Mouse (Mus musculus) liver, embryonic 14.5 days (tissue): ENCODE measurements around the gene Crybb3. TPM values are rescaled to one million over a fixed set of nuclear protein-coding genes. Genes with fewer than 3 reads are reported as not detected.
"Not testable (repeated sequence)": the region's sequence is repeated elsewhere in the genome, so short reads cannot be mapped to it uniquely, and the experiment has no call there.

Source experiments
- ATAC-seq: fragments of 200-750 bp; cut with Nextera tagmentation; 2 replicates; pipeline ENCODE4 v1.8.0; 2017; ENCODE audit warnings: moderate number of reproducible peaks, mild to moderate bottlenecking, moderate library complexity; ENCODE audit not compliant: insufficient read depth
- DNase-seq, 3 experiments: peaks; one replicate each; pipeline ENCODE4 v3.0.0-alpha.2; 2012 to 2013; ENCODE audit warnings: low read depth in 3 of 3, low spot score in 3 of 3
- H3K27ac ChIP-seq: fragments of 300-500 bp; sonication (generic); 2 replicates; pipeline ENCODE4 v1.5.1; 2014; ENCODE audit warnings: moderate library complexity, mild to moderate bottlenecking, control low read depth, inconsistent platforms
- H3K27me3 ChIP-seq: fragments of 300-500 bp; sonication (generic); 2 replicates; pipeline ENCODE4 v1.6.1; 2014; ENCODE audit warnings: mild to moderate bottlenecking, low read length, moderate library complexity; ENCODE audit not compliant: control insufficient read depth, insufficient read depth
- H3K36me3 ChIP-seq: fragments of 300-500 bp; sonication (generic); replicated peaks from 2 replicates; pipeline ENCODE4 v1.6.1; 2014; ENCODE audit warnings: low read depth; ENCODE audit not compliant: control insufficient read depth, insufficient read depth
- H3K4me1 ChIP-seq, 2 experiments: fragments of 200-500 bp in 1 of 2; fragments of 300-500 bp in 1 of 2; sonication (generic) in 1 of 2; replicated peaks; 2 replicates each; pipeline ENCODE4 v1.6.1; 2012 to 2014; ENCODE audit warnings: antibody characterized with exemption in 1 of 2, inconsistent platforms in 1 of 2, low read length in 1 of 2; ENCODE audit not compliant: control insufficient read depth in 2 of 2, insufficient read depth in 2 of 2
- H3K4me2 ChIP-seq: fragments of 300-500 bp; sonication (generic); 2 replicates; pipeline ENCODE4 v1.6.1; 2014; ENCODE audit warnings: low read depth, mild to moderate bottlenecking, control low read depth, moderate library complexity
- H3K4me3 ChIP-seq, 2 experiments: fragments of 200-500 bp in 1 of 2; fragments of 300-500 bp in 1 of 2; sonication (generic) in 1 of 2; 2 replicates each; pipeline ENCODE4 v1.5.1; 2012 to 2014; ENCODE audit warnings: low read depth in 2 of 2, low read length in 2 of 2, mild to moderate bottlenecking in 2 of 2, control low read depth in 1 of 2, inconsistent platforms in 1 of 2, moderate library complexity in 1 of 2; ENCODE audit not compliant: insufficient read depth in 1 of 2
- H3K9ac ChIP-seq: fragments of 300-500 bp; sonication (generic); replicated peaks from 2 replicates; pipeline ENCODE4 v1.6.1; 2014; ENCODE audit warnings: mild to moderate bottlenecking, control low read depth, moderate library complexity
- H3K9me3 ChIP-seq: fragments of 300-500 bp; sonication (generic); 2 replicates; pipeline ENCODE4 v1.6.1; 2016; ENCODE audit warnings: low read length, mixed read lengths; ENCODE audit not compliant: control insufficient read depth
- CTCF ChIP-seq: IDR thresholded peaks from 2 replicates; pipeline ENCODE4 v1.5.1; 2016; ENCODE audit warnings: antibody characterized with exemption, low read depth, control low read depth
- EP300 ChIP-seq: IDR thresholded peaks from 2 replicates; pipeline ENCODE4 v1.6.1; 2016; ENCODE audit warnings: antibody characterized with exemption, low read depth
- WGBS: fragments of 180-500 bp; shearing (Covaris S2); extraction: QIAGEN DNeasy Blood & Tissue Kit; methylation state at CpG from one replicate; pipeline ENCODE4 v1.1.7; 2014; ENCODE audit not compliant: insufficient replicate concordance; 5-methylcytosine and 5-hydroxymethylcytosine counted together
- polyA plus RNA-seq, 2 experiments: library from polyadenylated mRNA; depleted of rRNA in 1 of 2; stranded (reverse) in 1 of 2; unstranded in 1 of 2; fragments of >200 nt; fragmentation: Nextera tagmentation in 1 of 2; extraction: Ambion mirVana in 1 of 2; gene quantifications; 2 replicates each; pipeline versions ENCODE4 v1.2.1 to v1.2.3; 2012 to 2014

Crybb3 gene
- polyA plus RNA-seq, 2 experiments: 0.06 TPM; not detected in 1

DNA sequence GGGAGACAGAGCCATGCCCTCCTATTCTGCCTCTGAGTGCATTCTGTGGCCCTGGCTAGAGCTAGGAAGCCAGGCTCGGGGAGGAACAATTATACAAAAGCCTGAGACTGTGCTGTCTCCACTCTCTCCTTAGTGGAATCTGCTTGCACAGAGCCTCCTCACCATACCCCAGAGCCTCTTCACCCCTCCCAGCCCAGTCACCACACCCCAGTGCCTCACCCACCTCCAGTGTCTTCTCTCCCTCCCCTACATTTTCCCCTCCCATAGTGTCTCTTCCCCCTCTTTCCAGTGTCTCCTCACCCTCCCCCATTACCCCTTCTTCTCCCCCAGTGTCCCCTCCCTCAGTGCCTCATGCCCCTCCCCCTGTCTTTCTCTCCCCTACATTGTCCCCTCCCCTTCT is 29.5 kb upstream of the Crybb3 start:
- no peak for ATAC-seq
- WGBS: 6% methylated on average over 1 of the region's 1 CpGs

DNA sequence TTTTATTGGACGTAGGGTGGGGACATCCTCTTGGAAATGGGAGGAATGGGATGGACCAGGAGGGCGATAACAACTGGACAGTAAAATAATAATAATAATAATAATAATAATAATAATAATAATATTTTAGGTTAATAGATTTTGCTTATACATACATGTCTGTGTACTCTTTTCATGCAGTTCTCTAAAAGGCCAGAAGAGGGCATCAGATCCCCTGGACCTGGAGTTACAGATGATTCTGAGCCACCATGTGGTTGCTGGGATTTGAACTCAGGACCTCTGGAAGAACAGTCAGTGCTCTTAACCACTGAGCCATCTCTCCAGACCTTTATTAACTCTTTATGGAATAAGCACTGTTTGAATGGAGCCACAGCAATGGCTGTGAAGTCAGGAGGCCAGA is 28.3 kb upstream of the Crybb3 start:
- H3K9ac ChIP-seq, H3K9me3 ChIP-seq, H3K4me2 ChIP-seq, ATAC-seq, H3K27me3 ChIP-seq, H3K4me3 ChIP-seq, H3K27ac ChIP-seq, H3K36me3 ChIP-seq, DNase-seq: not testable (repeated sequence)
- peaks cover 8 to 37% of the 10 kb centered on the region in 2 experiments for H3K4me1 ChIP-seq
- peak; percentile 47 for TF ChIP-seq CTCF
- WGBS: 49% methylated on average over 2 of the region's 2 CpGs

More for the DNA sequence above, 29.5 kb upstream of the Crybb3 start:
- H3K27me3 ChIP-seq: no peaks in the 10 kb centered on the region
- no peak overlapping the region for H3K4me2 ChIP-seq
- no peaks in the 10 kb centered on the region for H3K9me3 ChIP-seq
- no peak for DNase-seq
- H3K27ac ChIP-seq: no peak overlapping the region
- H3K4me3 ChIP-seq: no peak overlapping the region
- no peaks in the 10 kb centered on the region for H3K36me3 ChIP-seq
- peaks cover 11 to 47% of the 10 kb centered on the region in 2 experiments for H3K4me1 ChIP-seq
- no peak for TF ChIP-seq EP300
- no peak overlapping the region for H3K9ac ChIP-seq

- ATAC-seq (peak; percentile 33; the same call in 1 of the 2 replicates), DNase-seq (no peak)
- Histone ChIP-seq H3K4me1 (peaks cover 0 to 25% of the 10 kb centered on the region in 2 experiments; a peak in 2 of 4 replicates), H3K27me3 (no peaks in the 10 kb centered on the region), H3K4me3 (no peak overlapping the region), H3K9ac (no peak overlapping the region), H3K36me3 (no peaks in the 10 kb centered on the region), H3K9me3 (no peaks in the 10 kb centered on the region), H3K4me2 (no peak overlapping the region), H3K27ac (no peak overlapping the region)
- TF ChIP-seq CTCF: no peak
- TF ChIP-seq EP300: no peak
- WGBS: 50% methylated on average over 11 of the region's 11 CpGs
Measured at GRCm38 (mm10) chr5:113108165-113108764, 26.9 kb upstream of the Crybb3 start.

DNA sequence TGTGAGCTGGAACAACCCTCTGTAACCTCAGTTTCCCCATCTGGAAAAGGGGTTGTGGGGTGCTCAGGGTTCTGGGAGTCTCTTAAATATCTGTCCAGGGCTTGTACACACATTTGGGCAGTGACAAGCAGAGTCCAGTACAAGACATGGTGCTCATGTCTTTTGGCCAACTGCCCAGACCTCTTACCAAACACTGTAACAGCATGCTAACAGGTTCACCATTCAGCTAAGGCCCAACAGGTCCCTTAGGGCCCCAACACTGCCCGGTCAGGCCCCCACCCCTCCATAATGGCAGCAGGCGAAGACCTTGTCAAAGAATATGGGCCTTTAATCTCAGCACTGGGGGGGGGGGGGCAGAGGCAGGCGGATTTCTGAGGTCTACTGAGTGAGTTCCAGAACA is 26.3 kb upstream of the Crybb3 start:
- Histone ChIP-seq H3K36me3 (no peaks in the 10 kb centered on the region), H3K9me3 (no peaks in the 10 kb centered on the region), H3K4me1 (peaks cover 0 to 24% of the 10 kb centered on the region in 2 experiments; a peak in 2 of 4 replicates), H3K27me3 (no peaks in the 10 kb centered on the region), H3K9ac (no peak overlapping the region), H3K27ac (no peak overlapping the region), H3K4me2 (no peak overlapping the region), H3K4me3 (no peak overlapping the region)
- TF ChIP-seq CTCF: no peak
- no peak for TF ChIP-seq EP300
- no peak for ATAC-seq
- no peak for DNase-seq
- WGBS: 49% methylated on average over 3 of the region's 3 CpGs

DNA sequence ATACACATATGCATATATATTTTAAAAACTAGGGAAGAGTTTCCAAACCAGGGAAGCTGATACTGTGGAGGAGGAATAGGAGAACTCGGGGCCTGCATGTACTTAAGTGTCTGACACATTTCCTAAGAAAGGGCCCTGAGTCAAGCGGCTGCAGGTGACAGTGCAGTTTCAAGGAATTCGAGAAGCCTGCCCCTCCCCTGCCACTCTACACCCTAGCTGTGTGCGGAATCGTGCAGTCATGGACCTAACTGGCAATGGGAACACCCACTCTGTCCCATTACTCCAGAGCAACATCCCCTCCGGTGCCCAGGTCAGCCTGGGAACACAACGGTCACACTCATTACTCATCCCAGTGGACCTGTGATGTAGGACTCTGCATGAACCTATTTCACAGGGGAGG is 25.2 kb upstream of the Crybb3 start:
- H3K4me2 ChIP-seq: no peak overlapping the region
- ATAC-seq (no peak), DNase-seq (no peak)
- 76% methylated on average over 7 of the region's 7 CpGs for WGBS
- TF ChIP-seq CTCF: no peak
- TF ChIP-seq EP300: no peak
- H3K27ac ChIP-seq: no peak overlapping the region
- no peaks in the 10 kb centered on the region for H3K27me3 ChIP-seq
- H3K36me3 ChIP-seq: no peaks in the 10 kb centered on the region
- no peak overlapping the region for H3K4me3 ChIP-seq
- peaks cover 0 to 17% of the 10 kb centered on the region in 2 experiments; a peak in 2 of 4 replicates for H3K4me1 ChIP-seq
- no peaks in the 10 kb centered on the region for H3K9me3 ChIP-seq
- no peak overlapping the region for H3K9ac ChIP-seq
